Mouse (Mus musculus) spleen, adult 18-20 months (tissue): ENCODE data around the gene Wdfy3.
"Not testable (repeated sequence)": the region's sequence is repeated elsewhere in the genome, so short reads cannot be mapped to it uniquely, and the experiment has no call there.

Experiments used
- DNase-seq, 2 experiments: peaks; one replicate each; pipeline ENCODE4 v3.0.0; 2022; ENCODE audit warnings: mixed read lengths in 2 of 2

The Wdfy3 gene

DNA sequence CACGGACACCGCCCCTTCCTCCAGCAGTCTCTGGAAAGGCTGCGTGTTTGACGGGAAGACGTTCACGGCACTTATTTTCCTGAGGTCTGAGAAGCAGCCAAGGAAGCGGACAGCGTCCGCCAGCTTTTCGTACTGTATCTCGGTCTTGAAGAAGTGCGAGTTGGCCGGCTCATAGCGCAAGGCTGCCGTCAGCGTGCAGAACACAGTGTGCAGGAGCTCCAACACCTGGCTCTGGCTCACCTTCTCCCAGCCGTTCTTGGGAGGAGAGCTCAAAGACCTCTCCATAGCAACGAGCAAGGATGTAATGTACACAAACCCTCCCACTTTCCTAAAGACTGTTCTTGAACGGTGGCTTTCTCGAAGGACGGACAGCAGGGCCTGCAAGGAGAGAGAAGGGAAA is 132.4 kb downstream of the Wdfy3 start:
- DNase-seq: no peak

- no peak for DNase-seq
Observed at GRCm38 (mm10) chr5:101935893-101936292, 133.8 kb downstream of the Wdfy3 start.

- DNase-seq: no peak
Observed at GRCm38 (mm10) chr5:101934629-101935028, 135.1 kb downstream of the Wdfy3 start.

GRCm38 (mm10) chr5:101932971-101933810 is 136.5 kb downstream of the Wdfy3 start:
- no peak for DNase-seq

- no peak for DNase-seq
Observed at GRCm38 (mm10) chr5:101931997-101932396, 137.7 kb downstream of the Wdfy3 start.

GRCm38 (mm10) chr5:101926311-101926710 is 143.4 kb downstream of the Wdfy3 start:
- DNase-seq: no peak

DNA sequence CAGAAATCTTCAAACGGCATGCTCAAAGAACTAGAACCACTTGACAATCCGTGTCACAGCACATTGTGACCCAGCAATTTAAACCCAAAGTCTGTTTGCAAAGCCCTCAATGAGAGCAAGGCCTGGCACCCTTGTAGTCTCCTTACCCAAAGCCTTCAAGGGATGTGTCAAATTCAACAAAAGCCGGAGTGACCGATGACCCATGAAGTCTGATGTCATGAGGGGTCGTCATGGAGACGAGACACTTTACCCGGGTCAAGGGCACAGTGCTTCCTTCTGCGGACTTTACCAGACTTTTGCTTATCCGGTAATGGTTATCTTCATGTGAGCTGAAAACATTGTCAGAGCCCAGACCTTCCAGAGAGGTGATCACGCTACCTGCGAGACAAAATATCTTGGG is 146.0 kb downstream of the Wdfy3 start:
- DNase-seq: no peak

GRCm38 (mm10) chr5:101919559-101919958 is 150.2 kb downstream of the Wdfy3 start:
- no peak for DNase-seq

DNA sequence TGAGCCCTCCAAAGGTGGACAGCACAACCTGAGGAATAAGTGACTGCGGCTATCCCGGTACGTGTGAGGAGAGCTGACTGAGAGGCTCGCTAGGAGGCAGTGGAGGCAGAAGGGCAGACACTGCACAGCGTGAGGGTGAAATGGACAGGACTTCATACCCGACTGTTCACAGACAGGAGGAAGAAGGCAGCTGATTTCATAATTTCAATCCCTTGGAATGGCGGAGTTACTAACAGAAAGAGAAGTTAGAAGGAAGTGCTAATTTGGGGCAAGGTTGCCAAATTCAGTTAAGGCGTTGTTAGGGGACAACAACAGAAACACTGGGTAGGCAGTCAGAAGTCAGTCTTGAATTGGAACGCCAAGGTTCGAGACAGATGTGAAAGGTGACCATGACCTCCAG is 160.3 kb downstream of the Wdfy3 start:
- DNase-seq: no peak

- no peak for DNase-seq
Observed at GRCm38 (mm10) chr5:101905624-101906023, 164.1 kb downstream of the Wdfy3 start.

GRCm38 (mm10) chr5:101904841-101905240 is 164.9 kb downstream of the Wdfy3 start:
- DNase-seq: not testable (repeated sequence)

- no peak for DNase-seq
Observed at GRCm38 (mm10) chr5:101902686-101903085, 167.0 kb downstream of the Wdfy3 start.

DNA sequence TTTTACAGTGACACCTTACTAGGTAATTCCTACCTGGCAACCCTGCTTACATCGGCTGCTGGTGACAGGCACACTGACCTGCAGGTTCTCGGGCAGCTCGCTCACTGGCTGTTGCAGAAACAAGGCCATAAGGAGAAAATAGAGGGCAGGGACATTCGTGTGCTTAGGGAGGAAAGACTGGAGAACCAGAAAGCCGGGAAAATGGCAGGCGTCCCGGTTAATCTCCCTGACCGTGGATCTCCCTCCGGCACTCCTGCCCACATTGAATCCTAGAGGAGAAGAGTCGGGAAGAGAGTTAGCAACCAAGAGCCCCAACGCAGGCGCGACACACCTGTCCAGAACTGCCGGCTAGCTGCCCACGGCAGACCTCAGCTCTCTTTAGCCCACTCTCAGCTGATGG is 169.7 kb downstream of the Wdfy3 start:
- DNase-seq: no peak

GRCm38 (mm10) chr5:101896784-101897183 is 172.9 kb downstream of the Wdfy3 start:
- DNase-seq: no peak

DNA sequence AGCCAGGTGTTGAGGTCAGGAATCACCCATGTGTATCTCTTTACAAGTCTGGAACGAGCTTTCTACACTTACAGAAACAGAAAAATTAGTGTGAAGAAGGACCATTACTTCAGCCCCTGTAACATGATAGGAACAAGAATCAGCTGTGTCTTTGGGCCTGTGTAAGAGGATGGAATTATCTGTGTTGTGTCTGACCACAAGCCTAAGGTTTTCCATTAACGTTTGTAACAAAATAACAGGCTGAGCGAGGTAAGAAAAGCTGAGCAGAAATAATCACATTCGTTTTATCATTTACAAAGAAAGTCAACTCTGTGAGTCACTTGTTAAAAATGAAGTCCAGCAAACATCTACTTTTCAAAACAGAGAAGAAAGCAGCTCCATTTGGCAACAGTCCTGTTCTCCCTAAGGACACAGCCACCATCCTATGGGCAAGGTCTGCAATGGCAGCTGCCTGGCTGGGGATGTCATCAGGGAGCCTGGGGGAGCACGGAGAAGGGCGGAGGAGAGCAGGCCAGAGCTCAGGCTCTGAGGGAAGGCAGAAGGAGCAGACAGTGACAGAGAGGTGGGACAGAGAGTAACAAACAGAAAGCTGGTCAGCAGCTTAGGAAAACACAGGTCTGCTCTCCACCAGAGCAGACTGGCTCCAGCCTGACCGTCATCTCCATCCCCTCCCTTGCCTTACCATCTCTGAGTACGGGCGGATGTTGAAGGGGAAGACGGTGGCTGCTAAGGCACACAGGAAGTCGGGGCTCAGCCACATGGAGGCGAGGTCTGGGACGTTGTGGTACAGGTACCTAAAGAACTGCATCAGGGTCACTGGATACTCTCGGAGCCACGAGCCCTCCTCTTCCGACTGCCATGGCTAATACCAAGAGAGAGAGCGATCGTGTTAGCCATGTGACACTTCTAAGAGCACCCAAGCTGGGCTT is 173.7 kb downstream of the Wdfy3 start:
- DNase-seq: no peak

DNA sequence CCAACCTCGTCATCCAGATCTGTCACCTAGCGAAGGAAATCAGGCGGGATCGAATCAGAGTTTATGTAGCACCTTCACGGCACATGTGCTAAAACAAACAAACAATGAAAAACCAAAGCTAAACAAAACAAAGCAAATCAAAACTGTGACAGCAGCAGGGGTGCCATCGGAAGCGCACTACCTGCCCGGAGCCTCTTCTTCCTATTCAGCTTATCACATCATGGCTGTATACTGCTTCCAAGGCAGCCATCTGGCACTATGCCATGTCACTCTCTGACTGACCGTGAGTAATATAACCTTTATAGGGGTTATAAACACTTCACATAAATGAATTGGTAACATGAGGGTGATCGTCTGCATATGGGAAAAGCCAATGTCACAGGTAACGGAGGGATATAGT is 174.6 kb downstream of the Wdfy3 start:
- DNase-seq: no peak

- DNase-seq: no peak
Observed at GRCm38 (mm10) chr5:101893820-101894515, 175.8 kb downstream of the Wdfy3 start.

DNA sequence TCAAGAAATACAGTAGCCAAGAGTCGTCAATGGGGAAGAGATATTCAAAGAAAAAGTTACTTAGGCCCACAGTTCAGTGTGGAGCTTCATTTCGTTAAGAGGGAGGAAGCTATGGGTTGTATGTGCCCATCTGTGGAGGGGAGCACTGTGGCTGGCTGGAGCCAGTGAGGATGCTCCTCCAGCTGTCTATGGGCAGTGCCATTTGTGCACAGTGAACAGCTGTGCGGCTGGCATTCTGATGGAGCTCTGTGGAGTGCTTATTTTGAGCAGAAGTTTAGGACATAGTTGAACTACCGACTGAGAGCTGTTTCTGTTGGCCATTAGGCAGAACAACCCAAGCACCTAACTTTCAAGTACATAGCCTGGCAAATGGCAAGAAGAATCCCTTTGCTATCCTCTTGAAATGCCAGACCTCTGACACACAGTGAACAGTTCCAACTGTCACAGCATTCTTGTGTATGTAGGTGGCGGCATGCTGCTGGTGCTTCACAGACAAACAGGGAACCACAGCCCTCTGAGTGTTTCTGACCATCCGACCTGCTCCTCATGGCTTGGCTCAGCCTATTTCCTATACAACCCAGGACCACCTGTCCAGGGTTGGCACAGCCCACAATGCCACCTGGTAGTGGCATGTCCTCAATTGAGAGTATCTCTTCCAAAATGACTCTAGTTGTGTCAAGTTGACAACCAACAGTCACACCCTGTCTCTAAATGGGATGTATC is 177.9 kb downstream of the Wdfy3 start:
- no peak for DNase-seq

DNA sequence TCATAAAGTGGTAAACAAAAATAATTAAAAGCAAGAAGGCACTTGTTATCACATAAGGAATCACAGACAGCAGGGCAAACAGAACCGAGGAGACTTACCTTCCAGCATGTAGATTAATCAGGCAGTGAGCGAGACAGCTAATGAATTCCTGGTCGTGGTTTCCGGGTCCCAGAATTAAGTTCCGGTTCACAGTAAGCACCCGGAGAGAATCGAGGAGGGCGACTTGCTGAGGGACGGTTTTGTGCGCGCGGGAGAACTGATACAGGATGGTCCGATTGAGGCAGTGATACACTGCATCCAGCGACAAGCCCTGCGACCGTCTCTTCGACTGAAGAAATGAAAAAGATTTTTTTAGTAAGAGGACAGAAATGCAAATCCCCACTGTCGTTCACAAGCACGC is 181.7 kb downstream of the Wdfy3 start:
- no peak for DNase-seq

DNA sequence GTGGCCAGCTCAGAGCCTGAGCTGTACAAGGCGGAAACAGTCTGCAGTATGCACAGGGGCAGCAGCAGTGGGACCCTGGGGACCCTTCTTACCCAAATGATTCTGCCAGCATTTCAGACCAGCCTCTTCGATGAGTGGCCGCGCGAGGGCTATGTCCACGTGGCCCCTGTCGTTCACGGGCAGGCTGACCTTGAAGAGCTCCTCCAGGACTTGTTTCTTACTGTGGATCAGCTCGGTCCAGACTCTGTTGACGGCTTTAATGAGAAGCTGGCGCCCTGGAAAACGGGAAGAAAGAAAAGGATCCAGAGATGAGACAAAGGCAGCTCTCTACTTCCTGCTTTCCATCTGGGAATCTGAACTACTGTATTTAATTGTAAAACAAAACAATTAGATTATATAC is 184.7 kb downstream of the Wdfy3 start:
- DNase-seq: no peak

- DNase-seq: no peak
Observed at GRCm38 (mm10) chr5:101882191-101882590, 187.5 kb downstream of the Wdfy3 start.

GRCm38 (mm10) chr5:101879914-101880313 is 189.8 kb downstream of the Wdfy3 start:
- DNase-seq: no peak
